Mouse (Mus musculus): ENCODE measurements around the gene Nt5c2. TPM values are rescaled to one million over a fixed set of nuclear protein-coding genes. Genes with fewer than 3 reads are reported as not detected.

Nt5c2 gene
- polyA plus RNA-seq (2015; fragmentation: Nextera tagmentation; extraction: Ambion mirVana) = 117 and 118 TPM in 2 replicates

- peak; percentile 69 for ATAC-seq (replicated peaks; ENCODE audit: insufficient number of reproducible peaks, insufficient read depth, low FRiP score, low read depth)
- H3K9ac ChIP-seq = no peak within 1 kb of the TSS
Measured at GRCm38 (mm10) chr19:47014447-47015381, at the start of gene Nt5c2, which contains the start of gene Ina. Nt5c2 (minus strand) TSS chr19:47015153. Ina (plus strand) TSS chr19:47014698.

GRCm38 (mm10) chr19:47057684-47058083, 42.7 kb upstream of the Nt5c2 start:
- ATAC-seq (replicated peaks; ENCODE audit: insufficient number of reproducible peaks, insufficient read depth, low FRiP score, low read depth) = no peak
- no peak overlapping the region for H3K4me2 ChIP-seq
- H3K4me3 ChIP-seq = no peak overlapping the region
- 52% methylated on average over 1 of the region's 1 CpGs for WGBS
- H3K27me3 ChIP-seq = no peaks in the 10 kb centered on the region
- H3K9ac ChIP-seq = no peak overlapping the region
- H3K27ac ChIP-seq = no peak overlapping the region
- H3K4me1 ChIP-seq (replicated peaks) = no peaks in the 10 kb centered on the region
- H3K36me3 ChIP-seq = no peaks in the 10 kb centered on the region
- no peaks in the 10 kb centered on the region for H3K9me3 ChIP-seq (replicated peaks)

More at GRCm38 (mm10) chr19:47014447-47015381, at the start of gene Nt5c2, which contains the start of gene Ina:
- Histone ChIP-seq H3K4me1 (replicated peaks) (peaks cover 17% of the 10 kb centered on the region), H3K9me3 (replicated peaks) (no peaks in the 10 kb centered on the region), H3K27ac (no peak within 1 kb of the TSS), H3K4me2 (peak within 1 kb of the TSS; percentile 87), H3K4me3 (peak within 1 kb of the TSS; percentile 51), H3K27me3 (peaks cover 78% of the 10 kb centered on the region), H3K36me3 (no peaks in the 10 kb centered on the region)
- WGBS = under 1% methylated on average over 121 of the region's 124 CpGs

- H3K27ac ChIP-seq = no peak overlapping the region
- no peaks in the 10 kb centered on the region for H3K27me3 ChIP-seq
- no peak overlapping the region for H3K4me2 ChIP-seq
- H3K36me3 ChIP-seq = no peaks in the 10 kb centered on the region
- no peaks in the 10 kb centered on the region for H3K9me3 ChIP-seq (replicated peaks)
- ATAC-seq (replicated peaks; ENCODE audit: insufficient number of reproducible peaks, insufficient read depth, low FRiP score, low read depth) = no peak
- H3K4me3 ChIP-seq = no peak overlapping the region
- peaks cover 14% of the 10 kb centered on the region for H3K4me1 ChIP-seq (replicated peaks)
- 77% methylated on average over 4 of the region's 4 CpGs for WGBS
- H3K9ac ChIP-seq = no peak overlapping the region
Measured at GRCm38 (mm10) chr19:47053471-47053870, 38.5 kb upstream of the Nt5c2 start.

- H3K9me3 ChIP-seq (replicated peaks) = no peaks in the 10 kb centered on the region
- no peak overlapping the region for H3K4me2 ChIP-seq
- no peaks in the 10 kb centered on the region for H3K36me3 ChIP-seq
- no peaks in the 10 kb centered on the region for H3K27me3 ChIP-seq
- ATAC-seq (replicated peaks; ENCODE audit: insufficient number of reproducible peaks, insufficient read depth, low FRiP score, low read depth) = no peak
- 80% methylated on average over 4 of the region's 4 CpGs for WGBS
- peaks cover 14% of the 10 kb centered on the region for H3K4me1 ChIP-seq (replicated peaks)
- no peak overlapping the region for H3K4me3 ChIP-seq
- no peak overlapping the region for H3K27ac ChIP-seq
- no peak overlapping the region for H3K9ac ChIP-seq
Measured at GRCm38 (mm10) chr19:47052927-47053326, 38.0 kb upstream of the Nt5c2 start.

- Histone ChIP-seq H3K27me3 (no peaks in the 10 kb centered on the region), H3K9me3 (replicated peaks) (no peaks in the 10 kb centered on the region), H3K4me3 (peak within 1 kb of the TSS; percentile 89), H3K9ac (peak within 1 kb of the TSS; percentile 70), H3K4me1 (replicated peaks) (peaks cover 14% of the 10 kb centered on the region), H3K27ac (peak within 1 kb of the TSS; percentile 87), H3K36me3 (peaks cover 15% of the 10 kb centered on the region), H3K4me2 (peak within 1 kb of the TSS; percentile 86)
- WGBS = under 1% methylated on average over 75 of the region's 75 CpGs
- peak; percentile 84 for ATAC-seq (replicated peaks; ENCODE audit: insufficient number of reproducible peaks, insufficient read depth, low FRiP score, low read depth)
Measured at GRCm38 (mm10) chr19:47050271-47051032, 35.5 kb upstream of the Nt5c2 start, which contains the start of gene Pcgf6. Pcgf6 (minus strand) TSS chr19:47050906.

GRCm38 (mm10) chr19:47049840-47050239, 34.9 kb upstream of the Nt5c2 start:
- Histone ChIP-seq H3K4me3 (peak overlapping the region; percentile 89), H3K9me3 (replicated peaks) (no peaks in the 10 kb centered on the region), H3K4me1 (replicated peaks) (peaks cover 14% of the 10 kb centered on the region), H3K4me2 (peak overlapping the region; percentile 86), H3K36me3 (peaks cover 18% of the 10 kb centered on the region), H3K27ac (peak overlapping the region; percentile 87; the same call in 1 of the 2 replicates), H3K27me3 (no peaks in the 10 kb centered on the region), H3K9ac (peak overlapping the region; percentile 70)
- WGBS = 3% methylated on average over 7 of the region's 7 CpGs
- no peak for ATAC-seq (replicated peaks; ENCODE audit: insufficient number of reproducible peaks, insufficient read depth, low FRiP score, low read depth)

GRCm38 (mm10) chr19:47049061-47049460, 34.1 kb upstream of the Nt5c2 start:
- WGBS = 55% methylated on average over 4 of the region's 4 CpGs
- no peak overlapping the region for H3K27ac ChIP-seq
- H3K9me3 ChIP-seq (replicated peaks) = no peaks in the 10 kb centered on the region
- H3K4me1 ChIP-seq (replicated peaks) = peaks cover 14% of the 10 kb centered on the region
- peaks cover 18% of the 10 kb centered on the region for H3K36me3 ChIP-seq
- ATAC-seq (replicated peaks; ENCODE audit: insufficient number of reproducible peaks, insufficient read depth, low FRiP score, low read depth) = no peak
- no peaks in the 10 kb centered on the region for H3K27me3 ChIP-seq
- H3K9ac ChIP-seq = no peak overlapping the region
- peak overlapping the region; percentile 86; the same call in 1 of the 2 replicates for H3K4me2 ChIP-seq
- 0 out of 2 replicates have a peak overlapping the region, but pooled peaks have one; percentile 89 for H3K4me3 ChIP-seq

- no peak overlapping the region for H3K4me2 ChIP-seq
- H3K4me1 ChIP-seq (replicated peaks) = peaks cover 14% of the 10 kb centered on the region
- WGBS = 84% methylated on average over 13 of the region's 13 CpGs
- no peaks in the 10 kb centered on the region for H3K9me3 ChIP-seq (replicated peaks)
- no peaks in the 10 kb centered on the region for H3K27me3 ChIP-seq
- ATAC-seq (replicated peaks; ENCODE audit: insufficient number of reproducible peaks, insufficient read depth, low FRiP score, low read depth) = no peak
- no peak overlapping the region for H3K4me3 ChIP-seq
- peaks cover 18% of the 10 kb centered on the region for H3K36me3 ChIP-seq
- H3K9ac ChIP-seq = no peak overlapping the region
- no peak overlapping the region for H3K27ac ChIP-seq
Measured at GRCm38 (mm10) chr19:47047236-47047833, 32.4 kb upstream of the Nt5c2 start.

- Histone ChIP-seq H3K9ac (no peak overlapping the region), H3K36me3 (peaks cover 18% of the 10 kb centered on the region), H3K4me2 (no peak overlapping the region), H3K27ac (no peak overlapping the region), H3K4me3 (no peak overlapping the region), H3K4me1 (replicated peaks) (peaks cover 14% of the 10 kb centered on the region), H3K27me3 (no peaks in the 10 kb centered on the region), H3K9me3 (replicated peaks) (no peaks in the 10 kb centered on the region)
- ATAC-seq (replicated peaks; ENCODE audit: insufficient number of reproducible peaks, insufficient read depth, low FRiP score, low read depth) = no peak
- 87% methylated on average over 1 of the region's 1 CpGs for WGBS
Measured at GRCm38 (mm10) chr19:47046343-47046742, 31.4 kb upstream of the Nt5c2 start.

GRCm38 (mm10) chr19:47043608-47044007, 28.7 kb upstream of the Nt5c2 start:
- H3K9ac ChIP-seq = no peak overlapping the region
- H3K27me3 ChIP-seq = no peaks in the 10 kb centered on the region
- WGBS = 77% methylated on average over 3 of the region's 3 CpGs
- no peak overlapping the region for H3K4me2 ChIP-seq
- no peak for ATAC-seq (replicated peaks; ENCODE audit: insufficient number of reproducible peaks, insufficient read depth, low FRiP score, low read depth)
- H3K36me3 ChIP-seq = peaks cover 30% of the 10 kb centered on the region
- H3K4me1 ChIP-seq (replicated peaks) = no peaks in the 10 kb centered on the region
- no peaks in the 10 kb centered on the region for H3K9me3 ChIP-seq (replicated peaks)
- no peak overlapping the region for H3K27ac ChIP-seq
- no peak overlapping the region for H3K4me3 ChIP-seq

Measured in heart, embryonic 15.5 days (tissue).